Mouse (Mus musculus) heart, postnatal 10 days (tissue): Measurements from ENCODE around the gene Trib3. TPM values are rescaled to one million over a fixed set of nuclear protein-coding genes. Genes with fewer than 3 reads are reported as not detected.

Experiments
- DNase-seq, 2 experiments: peaks; one replicate each; pipeline ENCODE4 v3.0.0; 2021
- intact Hi-C: fragments of 180-260 bp; cut with DNase I; formaldehyde crosslinking; loops from one replicate; pipeline ENCODE4 v1.15.1; 2025
- total RNA-seq, 2 experiments: library from RNA; stranded (reverse); gene quantifications; 2 replicates each; pipeline ENCODE4 v1.2.3; 2021

Gene Trib3
- total RNA-seq, 2 experiments from 2014 or later, result 3.2 to 3.9 TPM

DNA sequence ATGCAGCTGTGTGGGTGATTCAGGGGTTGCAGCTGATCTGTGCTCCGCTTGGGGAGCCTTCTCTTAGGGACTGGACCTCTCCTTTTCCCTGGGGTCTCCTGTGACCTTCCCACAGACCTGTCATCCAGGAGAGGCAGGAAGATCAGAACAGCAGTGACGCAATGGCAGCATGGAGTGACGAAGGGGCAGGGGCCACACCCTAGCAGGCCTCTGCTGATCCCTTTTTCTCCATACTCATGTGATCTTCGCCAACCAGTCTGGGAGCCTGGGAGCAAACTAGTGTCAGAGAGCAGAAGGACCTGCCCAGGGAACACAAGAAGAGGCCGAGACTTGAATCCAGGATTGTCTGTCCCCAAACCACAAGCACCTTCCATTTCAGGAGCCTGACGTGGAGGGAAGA is 5.4 kb upstream of the Trib3 start:
- DNase-seq, result no peak
- intact Hi-C loops, result no loop called here

- intact Hi-C loops, result no loop called here
- DNase-seq, result no peak
Observed at GRCm38 (mm10) chr2:152347722-152348121, 3.9 kb upstream of the Trib3 start.

- no peak for DNase-seq
Observed at GRCm38 (mm10) chr2:152346776-152347465, 3.1 kb upstream of the Trib3 start.

DNA sequence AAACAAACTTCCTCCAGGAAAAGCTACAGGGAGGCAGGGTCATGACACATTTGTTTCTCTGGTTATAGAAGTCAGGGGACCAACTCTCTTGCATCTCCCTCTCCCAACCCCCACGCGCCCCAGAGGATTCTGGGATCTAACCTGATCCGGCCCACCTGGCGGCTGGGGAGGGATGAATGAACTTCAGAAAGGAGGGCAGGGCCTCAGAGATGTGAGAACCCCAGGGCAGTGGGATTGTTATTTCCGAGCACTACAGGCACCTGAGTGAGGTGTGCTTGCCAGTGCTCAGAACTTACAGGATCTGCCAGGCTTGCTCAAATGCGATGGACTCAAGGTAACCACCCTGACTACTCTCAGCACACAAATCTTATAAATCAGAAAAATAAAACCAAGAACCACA is 1.6 kb upstream of the Trib3 start:
- DNase-seq, result no peak
- intact Hi-C loops, result no loop called here

More at GRCm38 (mm10) chr2:152346776-152347465, 3.1 kb upstream of the Trib3 start:
- intact Hi-C loops, result no loop called here

GRCm38 (mm10) chr2:152344909-152345308 is 1.1 kb upstream of the Trib3 start:
- intact Hi-C loops, result no loop called here
- no peak for DNase-seq

DNA sequence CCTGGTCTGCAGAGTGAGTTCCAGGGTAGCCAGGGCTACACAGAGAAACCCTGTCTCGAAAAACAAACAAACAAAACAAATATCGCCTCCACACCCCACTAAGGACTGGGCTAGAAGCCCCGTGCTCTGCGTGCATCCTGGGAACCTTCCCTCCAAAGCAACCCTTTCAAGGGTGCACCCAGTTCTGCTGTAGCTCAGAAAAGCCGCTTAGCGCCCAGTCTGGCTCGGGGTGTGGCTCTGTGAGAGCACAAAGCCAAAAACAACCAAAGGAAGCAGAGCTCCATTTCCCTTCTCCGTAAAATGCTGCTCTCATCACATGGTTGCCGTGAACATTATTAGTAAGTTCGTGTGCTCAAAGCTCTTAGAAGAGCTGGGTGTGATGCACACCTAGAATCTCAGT is 529 bp upstream of the Trib3 start:
- DNase-seq, result peak; percentile 41 to 44
- intact Hi-C loops, result no loop called here

- intact Hi-C loops, result no loop called here
- no peak for DNase-seq
Observed at GRCm38 (mm10) chr2:152339631-152340179, 4.1 kb downstream of the Trib3 start.

DNA sequence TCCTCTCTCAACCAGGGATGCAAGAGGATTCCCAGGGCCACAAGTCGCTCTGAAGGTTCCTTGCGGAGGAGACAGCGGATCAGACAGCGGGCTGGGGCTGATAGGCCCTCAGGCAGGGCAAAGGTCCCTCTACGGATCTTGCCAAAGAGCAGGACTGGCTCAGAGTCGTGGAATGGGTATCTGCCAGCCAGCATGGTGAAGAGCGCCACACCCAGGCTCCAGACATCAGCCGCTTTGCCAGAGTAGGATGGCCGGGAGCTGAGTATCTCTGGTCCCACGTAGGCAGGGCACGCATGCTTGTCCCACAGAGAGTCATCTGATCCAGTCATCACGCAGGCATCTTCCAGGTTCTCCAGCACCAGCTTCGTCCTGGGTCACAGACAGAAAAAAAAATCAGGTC is 5.5 kb downstream of the Trib3 start:
- no peak for DNase-seq
- intact Hi-C loops, result no loop called here

DNA sequence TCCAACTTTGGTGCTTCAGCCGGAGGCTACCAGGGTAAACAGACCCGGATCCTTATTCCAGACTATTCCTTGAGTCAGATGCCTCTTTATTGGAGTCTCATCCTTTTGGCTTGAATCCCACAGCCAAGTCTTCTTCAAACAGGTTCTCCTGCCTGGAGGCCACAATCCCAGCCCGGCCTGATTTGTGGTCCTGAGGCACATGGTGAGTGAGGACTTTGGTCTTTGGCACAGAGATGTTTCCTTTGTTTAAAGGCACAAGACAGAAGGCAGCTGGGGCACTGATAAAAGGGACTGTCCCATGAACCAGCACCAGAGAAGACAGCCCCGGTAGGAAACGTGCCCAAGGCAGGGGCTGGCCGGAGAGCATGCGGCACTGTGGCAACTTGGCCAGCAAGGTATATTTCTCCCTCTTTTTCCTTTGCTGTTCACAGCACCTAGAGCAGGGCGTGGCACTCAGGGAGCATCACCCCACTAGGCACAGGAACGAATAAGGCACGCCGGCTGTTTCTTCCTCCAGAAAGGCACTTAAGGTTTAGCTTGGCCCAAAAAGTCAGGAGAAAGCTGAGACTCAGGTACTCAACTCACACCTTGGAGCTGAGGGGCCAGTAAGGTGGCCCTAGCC is 6.1 kb downstream of the Trib3 start:
- DNase-seq, result no peak
- intact Hi-C loops, result no loop called here

GRCm38 (mm10) chr2:152336856-152337255 is 7.0 kb downstream of the Trib3 start:
- no peak for DNase-seq
- intact Hi-C loops, result no loop called here

GRCm38 (mm10) chr2:152335289-152335820 is 8.5 kb downstream of the Trib3 start:
- no peak for DNase-seq
- intact Hi-C loops, result no loop called here

- DNase-seq, result no peak
- intact Hi-C loops, result loop anchor here (2.0 kb wide), 1 partner anchor 29 kb away; no protein-coding TSS in a partner anchor
Observed at GRCm38 (mm10) chr2:152333345-152334006, 10.4 kb downstream of the Trib3 start.

GRCm38 (mm10) chr2:152332101-152332825 is 11.6 kb downstream of the Trib3 start, which contains the start of gene Rbck1:
Rbck1 (minus strand) TSS chr2:152332653.
- intact Hi-C loops, result loop anchor here (1.0 to 2.0 kb wide), 2 partner anchors 31 to 106 kb away; partner anchors contain the start of gene Csnk2a1

GRCm38 (mm10) chr2:152330858-152331423 is 12.9 kb downstream of the Trib3 start:
- intact Hi-C loops, result loop anchor here (2.0 kb wide), 1 partner anchor 36 kb away; no protein-coding TSS in a partner anchor
- no peak for DNase-seq

More at GRCm38 (mm10) chr2:152332101-152332825, 11.6 kb downstream of the Trib3 start, which contains the start of gene Rbck1:
- peak; percentile 92 for DNase-seq

DNA sequence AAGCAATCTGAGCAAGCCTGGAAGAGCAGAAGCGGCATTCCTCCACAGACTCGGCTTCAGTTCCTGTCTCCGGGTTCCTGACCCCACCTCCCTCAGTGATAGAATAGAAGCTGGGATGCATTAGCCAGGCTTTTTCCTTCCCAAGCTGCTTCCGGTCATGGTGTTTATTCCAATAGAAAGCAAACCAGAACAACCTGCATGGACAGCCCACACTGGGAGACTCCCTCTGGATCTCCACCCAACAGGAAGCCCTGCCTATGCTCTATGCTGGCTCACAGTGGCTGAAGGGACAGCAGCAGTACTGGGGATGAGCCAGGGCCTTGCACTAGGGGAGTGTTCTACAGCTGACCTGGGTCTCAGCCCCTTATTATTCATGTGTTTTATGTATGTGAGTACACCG is 15.9 kb downstream of the Trib3 start:
- peak; percentile 32 to 34 for DNase-seq
- intact Hi-C loops, result no loop called here

GRCm38 (mm10) chr2:152326654-152327053 is 17.2 kb downstream of the Trib3 start:
- intact Hi-C loops, result no loop called here
- no peak for DNase-seq

- intact Hi-C loops, result no loop called here
Observed at GRCm38 (mm10) chr2:152326157-152326556, 17.7 kb downstream of the Trib3 start.

DNA sequence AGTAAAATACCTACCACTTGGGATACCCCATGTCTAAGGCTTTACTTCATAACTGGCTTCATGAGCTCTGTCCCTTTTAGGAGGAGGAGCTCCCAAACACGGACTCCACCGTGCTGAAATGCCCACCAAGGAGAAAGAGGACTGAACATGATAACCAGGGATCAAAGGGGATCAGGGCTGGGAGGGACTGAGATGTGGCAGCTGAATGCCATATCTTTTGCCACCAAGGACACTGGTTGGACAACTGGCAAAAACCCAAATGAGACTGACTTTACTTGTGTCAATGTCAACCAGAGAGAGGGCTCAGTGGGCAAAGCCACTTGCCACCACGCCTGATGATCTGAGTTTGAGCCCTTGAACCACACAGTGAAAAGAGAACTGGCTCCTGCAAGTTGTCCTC is 19.0 kb downstream of the Trib3 start:
- no peak for DNase-seq
- intact Hi-C loops, result no loop called here

More at GRCm38 (mm10) chr2:152326157-152326556, 17.7 kb downstream of the Trib3 start:
- no peak for DNase-seq

DNA sequence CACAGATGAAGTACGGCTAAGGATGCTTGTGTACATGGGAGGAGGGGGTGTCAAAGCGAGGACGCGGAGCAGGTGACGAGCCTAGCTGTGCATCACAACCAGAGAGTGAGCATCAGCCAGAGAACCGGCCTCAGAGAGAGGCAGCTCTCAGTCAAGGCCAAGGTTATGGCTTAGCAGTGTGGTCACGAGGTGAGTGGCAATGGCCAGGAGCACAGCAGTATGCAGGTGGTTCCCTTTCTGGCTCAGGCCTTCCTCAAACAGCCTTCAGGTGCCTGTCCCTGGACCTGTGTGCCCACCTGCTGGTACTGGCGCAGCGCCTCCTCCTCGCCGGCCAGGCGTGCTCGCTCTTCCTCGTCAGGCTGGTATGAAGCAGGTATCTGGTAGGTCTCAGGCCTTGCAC is 19.9 kb downstream of the Trib3 start:
- intact Hi-C loops, result no loop called here

GRCm38 (mm10) chr2:152322198-152322597 is 21.6 kb downstream of the Trib3 start:
- no peak for DNase-seq
- intact Hi-C loops, result no loop called here

More for the DNA sequence above, 19.9 kb downstream of the Trib3 start:
- DNase-seq, result no peak
